Mouse (Mus musculus): ENCODE measurements around the gene Rfxank.
A peak's percentile ranks its signal among the peaks of the same experiment; 100 is the strongest.

Gene Rfxank

DNA sequence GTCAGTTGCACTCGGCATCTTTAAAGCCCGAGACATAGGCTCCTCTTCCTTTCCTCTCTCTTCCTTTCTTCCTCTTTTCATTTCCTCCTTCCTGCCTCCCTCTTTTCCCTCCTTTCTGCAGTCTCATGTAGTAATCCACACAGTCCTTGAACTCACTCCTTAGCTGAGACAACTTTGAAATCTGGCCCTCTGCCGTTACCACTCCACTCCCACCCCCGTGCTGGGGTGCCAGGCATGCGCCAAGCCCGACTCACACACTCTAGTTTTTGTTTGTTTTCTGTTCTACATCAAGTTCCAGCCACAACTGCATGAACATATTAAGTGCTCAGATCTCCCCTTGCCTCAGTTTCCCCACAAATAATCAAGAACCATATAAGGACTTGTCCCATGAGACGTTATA, 34.0 kb downstream of the Rfxank start:
- DNase-seq (ENCODE audit: low spot score) = no peak

GRCm38 (mm10) chr8:70104506-70104905, 34.4 kb downstream of the Rfxank start:
- DNase-seq (ENCODE audit: low spot score) = peak; percentile 57

DNA sequence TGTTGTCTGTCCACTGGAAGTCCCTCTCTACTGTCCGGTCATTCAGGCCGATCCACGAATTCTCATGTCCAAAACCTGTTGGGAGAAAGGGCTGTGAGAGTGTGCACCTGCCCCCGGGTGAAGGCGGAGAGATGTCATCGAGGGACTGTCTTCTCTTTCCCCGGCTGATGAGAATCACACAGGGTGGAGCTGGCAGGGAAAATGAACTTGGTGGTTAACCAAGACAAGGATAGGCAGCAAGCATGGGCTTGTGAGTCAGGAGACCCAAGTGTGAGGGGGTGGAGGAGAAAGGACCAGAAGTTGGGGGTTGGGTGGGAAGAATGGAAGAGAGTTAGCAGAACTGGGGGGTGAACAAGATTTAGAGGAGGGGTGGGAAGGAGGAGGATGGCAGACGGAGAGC, 38.7 kb downstream of the Rfxank start:
- no peak for DNase-seq (ENCODE audit: low spot score)

DNA sequence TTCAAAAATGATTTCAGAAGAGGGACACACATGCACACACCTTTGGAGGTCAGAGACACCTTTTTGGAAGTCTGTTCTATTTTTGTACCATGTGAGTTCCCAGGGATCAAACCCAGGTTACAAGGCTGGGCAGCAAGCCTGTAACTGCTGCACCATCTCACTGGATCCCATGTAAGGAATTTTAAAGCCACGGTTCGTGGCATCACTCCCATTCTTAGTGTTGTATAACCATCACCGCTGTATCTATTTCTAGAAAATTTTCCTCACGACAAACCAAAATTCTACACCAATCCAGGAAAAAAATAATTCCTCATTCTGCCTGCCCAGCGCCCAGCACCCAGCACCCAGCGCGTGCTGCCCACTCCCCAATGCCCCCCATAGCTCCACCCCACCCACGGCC, 39.7 kb downstream of the Rfxank start:
- DNase-seq (ENCODE audit: low spot score) = no peak

DNA sequence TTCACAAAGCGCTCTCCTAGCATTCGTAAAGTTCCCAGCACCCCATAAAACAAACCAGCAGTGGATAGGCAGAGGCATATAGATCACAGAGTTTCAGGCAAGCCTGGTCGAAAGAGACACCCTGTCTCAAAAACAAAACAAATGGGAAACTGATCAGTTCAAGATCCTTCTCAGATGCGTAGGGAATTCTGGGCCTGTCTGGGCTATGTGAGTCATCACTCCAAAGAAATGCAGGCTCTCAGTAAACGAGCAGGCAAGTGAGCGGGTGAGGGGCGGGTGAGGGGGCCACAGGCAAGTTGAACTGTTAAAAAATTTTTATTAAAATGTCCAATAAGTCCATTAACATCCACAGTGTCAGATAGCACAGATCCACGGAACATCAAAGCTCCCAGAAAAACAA, 46.2 kb downstream of the Rfxank start:
- DNase-seq (ENCODE audit: low spot score) = no peak

DNA sequence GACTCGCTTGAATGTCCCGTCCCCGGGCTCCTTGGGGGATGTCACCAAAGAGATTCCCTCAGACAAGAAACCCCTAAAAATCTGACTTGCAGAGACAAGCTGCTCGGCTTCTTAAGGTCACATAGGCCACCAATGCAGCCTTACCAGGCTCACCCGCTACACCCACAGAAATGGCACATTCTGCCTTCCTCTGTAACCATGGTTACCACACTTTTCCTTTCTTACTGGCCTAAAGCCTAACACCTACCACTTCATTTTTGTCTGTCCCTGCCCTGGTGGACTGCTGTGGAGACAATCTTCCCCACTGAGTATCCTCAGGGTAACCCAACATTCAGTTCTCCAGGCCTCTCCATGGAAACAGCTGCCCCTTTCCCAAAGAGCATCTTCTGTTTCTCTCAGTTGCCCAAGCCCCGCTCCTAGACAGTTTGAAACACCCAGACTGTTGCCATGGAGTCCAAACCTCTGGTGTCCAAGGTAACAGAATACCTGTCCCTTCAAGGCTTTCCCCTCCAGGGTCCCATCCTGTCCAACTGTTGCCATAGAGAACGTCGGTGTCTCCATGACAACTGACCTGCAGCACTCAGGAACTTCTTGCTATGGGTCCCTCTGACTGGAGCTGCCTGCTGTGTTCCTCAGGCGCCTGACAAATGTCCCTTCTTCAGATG, 49.5 kb downstream of the Rfxank start:
- peak; percentile 28 for DNase-seq (ENCODE audit: low spot score)

DNA sequence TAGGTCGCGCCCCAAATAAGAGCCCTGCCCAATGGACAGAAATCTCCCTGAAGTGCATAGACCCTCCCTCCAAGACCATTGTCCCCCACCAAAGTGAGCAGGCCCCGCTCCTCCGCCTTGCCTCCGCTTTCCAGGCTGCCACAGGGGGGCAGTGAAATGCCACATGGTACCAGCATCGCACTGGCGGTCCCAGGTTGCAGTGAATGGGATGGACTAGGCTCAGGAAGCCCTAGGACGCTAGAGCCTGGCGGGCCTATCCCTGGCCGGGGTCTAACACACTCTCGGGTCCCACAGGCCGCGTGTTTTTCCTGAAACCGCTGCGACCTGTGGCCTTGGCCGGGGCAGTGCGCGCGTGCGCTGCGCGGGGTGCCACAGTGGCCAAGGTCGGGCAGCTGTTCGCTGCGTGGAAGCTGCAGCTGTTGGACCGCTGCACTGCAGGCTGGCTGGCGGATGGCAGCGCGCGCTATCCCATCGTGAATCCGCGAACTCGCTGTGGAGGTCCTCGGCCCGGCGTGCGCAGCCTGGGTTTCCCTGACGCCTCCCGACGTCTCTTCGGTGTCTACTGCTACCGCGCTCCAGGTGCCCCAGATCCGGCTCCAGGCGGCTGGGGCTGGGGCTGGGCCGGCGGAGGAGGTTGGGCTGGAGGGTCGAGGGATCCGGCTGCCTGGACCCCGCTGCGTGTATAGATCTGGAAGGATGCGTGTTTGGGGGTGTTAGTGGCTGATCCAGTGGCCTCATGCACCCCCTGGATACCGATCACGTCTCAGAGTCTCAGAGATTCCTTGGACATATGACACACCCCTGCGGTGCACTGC, 50.9 kb downstream of the Rfxank start:
- DNase-seq (ENCODE audit: low spot score) = peak; percentile 81

DNA sequence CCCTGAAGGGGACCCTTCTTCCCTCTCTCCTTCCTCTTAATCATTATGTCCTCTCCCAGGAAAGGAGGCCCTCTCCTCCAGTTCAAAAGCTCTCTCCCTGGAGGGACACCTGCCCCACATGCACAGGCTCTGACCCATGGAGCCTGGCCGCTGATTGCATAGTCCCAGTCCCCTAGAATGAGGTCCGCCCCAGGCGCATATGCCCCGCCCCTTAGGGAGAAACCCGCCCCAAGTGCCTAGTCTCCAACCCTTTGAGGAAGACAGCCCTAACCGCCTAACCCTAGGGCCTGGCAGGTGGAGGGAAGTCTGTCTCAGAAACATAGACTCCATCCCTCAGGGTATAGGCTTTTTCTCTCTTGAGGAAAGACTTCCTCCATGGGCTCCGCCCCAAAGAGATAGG, 51.7 kb downstream of the Rfxank start:
- DNase-seq (ENCODE audit: low spot score) = peak; percentile 12

GRCm38 (mm10) chr8:70086151-70086550, 52.8 kb downstream of the Rfxank start:
- no peak for DNase-seq (ENCODE audit: low spot score)

DNA sequence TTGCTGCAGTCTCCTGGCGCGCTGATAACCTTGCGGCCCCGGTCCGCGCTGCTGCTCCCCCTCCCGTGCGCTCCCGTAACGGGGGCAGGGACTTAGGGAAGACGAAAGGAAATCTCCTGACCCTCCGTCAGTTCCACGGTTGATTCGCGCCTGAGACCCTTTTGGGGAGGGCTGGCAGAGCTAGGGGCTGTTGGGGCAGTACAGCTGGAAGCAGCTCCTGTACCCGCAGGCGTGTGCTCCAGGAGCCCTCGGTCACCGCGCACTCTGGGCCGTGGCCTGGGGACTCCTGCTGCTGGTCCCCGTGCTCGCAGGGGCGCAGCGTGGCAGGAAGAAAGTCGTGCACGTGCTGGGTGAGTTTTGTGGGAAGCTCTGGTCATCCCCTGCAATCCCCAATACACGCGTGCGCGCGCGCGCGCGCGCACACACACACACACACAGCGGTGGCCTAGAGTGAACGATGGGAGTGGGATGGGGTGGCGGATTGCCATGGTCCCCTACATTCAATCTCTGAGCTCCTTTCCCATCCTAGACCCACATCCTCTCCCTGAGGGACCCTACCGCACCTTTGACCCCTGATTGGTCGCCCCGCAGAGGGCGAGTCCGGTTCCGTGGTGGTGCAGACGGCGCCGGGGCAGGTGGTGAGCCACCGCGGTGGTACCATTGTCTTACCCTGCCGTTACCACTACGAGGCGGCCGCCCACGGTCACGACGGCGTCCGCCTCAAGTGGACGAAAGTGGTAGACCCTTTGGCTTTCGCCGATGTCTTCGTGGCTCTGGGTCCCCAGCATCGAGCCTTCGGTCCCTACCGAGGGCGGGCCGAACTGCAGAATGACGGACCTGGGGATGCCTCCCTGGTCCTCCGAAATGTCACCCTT, 54.5 kb downstream of the Rfxank start:
- peak; percentile 46 for DNase-seq (ENCODE audit: low spot score)

- DNase-seq (ENCODE audit: low spot score) = peak; percentile 89
Measured at GRCm38 (mm10) chr8:70083285-70083684, 55.7 kb downstream of the Rfxank start, which contains the start of gene Hapln4. Hapln4 (plus strand) TSS chr8:70083457.

DNA sequence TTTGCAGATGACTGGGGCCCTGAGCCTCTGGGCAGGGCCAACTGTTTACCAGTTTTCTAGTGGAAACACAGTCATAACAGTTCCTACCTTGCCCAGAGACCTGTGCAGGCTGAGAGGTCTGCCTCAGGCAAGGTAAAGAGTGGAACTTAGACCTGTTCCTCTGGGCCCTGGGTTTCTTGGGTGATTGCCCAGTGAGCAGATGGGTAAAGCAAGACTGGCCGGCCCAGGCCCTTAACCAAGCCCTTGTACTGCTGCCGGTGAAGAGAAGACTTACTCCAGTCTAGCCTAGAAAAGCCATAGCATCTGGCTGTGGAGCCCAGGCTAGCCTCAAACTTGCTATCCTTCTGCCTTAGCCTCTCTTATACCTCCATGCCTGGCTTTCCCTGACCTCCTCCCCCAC, 57.0 kb downstream of the Rfxank start:
- DNase-seq (ENCODE audit: low spot score) = no peak

Data from embryo, embryonic 10 days (tissue).